Mouse (Mus musculus): ENCODE measurements around the gene Prr14l. TPM values are rescaled to one million over a fixed set of nuclear protein-coding genes. Genes with fewer than 3 reads are reported as not detected.

Gene Prr14l
- polyA plus RNA-seq, 1 experiment from 2014 or later = 8.8 TPM

- Histone ChIP-seq H3K4me2 (replicated peaks; ENCODE audit: low read depth) (no peak overlapping the region), H3K27ac (replicated peaks) (no peak overlapping the region), H3K36me3 (ENCODE audit: control insufficient read depth, insufficient read depth, low read length) (no peaks in the 10 kb centered on the region), H3K4me3 (ENCODE audit: low read depth, low read length) (no peak overlapping the region), H3K9me3 (ENCODE audit: control insufficient read depth, low read length) (no peaks in the 10 kb centered on the region), H3K4me1 (replicated peaks; ENCODE audit: control insufficient read depth, insufficient read depth) (no peaks in the 10 kb centered on the region), H3K9ac (ENCODE audit: low read length) (no peak overlapping the region), H3K27me3 (ENCODE audit: control insufficient read depth, insufficient read depth, low read length) (no peaks in the 10 kb centered on the region)
- TF ChIP-seq EP300 (optimal IDR thresholded peaks at IDR 0.05) (no peak), CTCF (IDR thresholded peaks at IDR 0.05; ENCODE audit: low read depth) (no peak)
- DNase-seq (ENCODE audit: low spot score) (no peak), ATAC-seq (ENCODE audit: low FRiP score, low TSS enrichment) (no peak)
- WGBS = 89% methylated on average over 5 of the region's 5 CpGs
These were observed 72.5 kb downstream of the Prr14l start for GRCm38 (mm10) chr5:32781596-32781995.

DNA sequence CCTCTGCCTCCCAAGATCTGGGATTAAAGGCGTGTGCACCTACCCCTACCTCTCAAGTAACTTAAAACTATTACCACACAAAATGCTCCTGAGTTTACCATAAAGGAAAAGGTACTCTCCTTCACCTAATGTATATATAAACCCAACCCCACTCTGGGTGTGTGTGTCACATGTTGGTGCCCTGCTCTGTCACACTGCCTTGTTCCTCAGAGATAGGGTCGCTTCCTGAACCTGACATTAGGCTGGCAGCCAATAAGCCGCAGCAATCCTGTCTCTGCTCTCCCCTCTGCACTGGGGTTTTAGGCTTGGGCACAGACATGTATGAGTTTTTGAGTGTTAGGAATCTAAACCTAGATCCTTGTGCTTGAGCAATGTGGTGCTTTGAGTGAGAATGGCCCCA, 75.9 kb downstream of the Prr14l start:
- DNase-seq (ENCODE audit: low spot score) = no peak

GRCm38 (mm10) chr5:32772361-32772760, 81.7 kb downstream of the Prr14l start:
- ATAC-seq (ENCODE audit: low FRiP score, low TSS enrichment) = no peak
- no peaks in the 10 kb centered on the region for H3K4me1 ChIP-seq (replicated peaks; ENCODE audit: control insufficient read depth, insufficient read depth)
- no peaks in the 10 kb centered on the region for H3K27me3 ChIP-seq (ENCODE audit: control insufficient read depth, insufficient read depth, low read length)
- H3K4me3 ChIP-seq (ENCODE audit: low read depth, low read length) = no peak overlapping the region
- 83% methylated on average over 2 of the region's 2 CpGs for WGBS
- no peak for TF ChIP-seq CTCF (IDR thresholded peaks at IDR 0.05; ENCODE audit: low read depth)
- TF ChIP-seq EP300 (optimal IDR thresholded peaks at IDR 0.05) = no peak
- no peak overlapping the region for H3K9ac ChIP-seq (ENCODE audit: low read length)
- DNase-seq (ENCODE audit: low spot score) = no peak
- H3K36me3 ChIP-seq (ENCODE audit: control insufficient read depth, insufficient read depth, low read length) = peaks cover 10% of the 10 kb centered on the region; the same call in 1 of the 2 replicates
- no peaks in the 10 kb centered on the region for H3K9me3 ChIP-seq (ENCODE audit: control insufficient read depth, low read length)
- H3K4me2 ChIP-seq (replicated peaks; ENCODE audit: low read depth) = no peak overlapping the region
- H3K27ac ChIP-seq (replicated peaks) = no peak overlapping the region

More for the DNA sequence above, 75.9 kb downstream of the Prr14l start:
- TF ChIP-seq CTCF (IDR thresholded peaks at IDR 0.05; ENCODE audit: low read depth) (no peak), EP300 (optimal IDR thresholded peaks at IDR 0.05) (no peak)
- no peak overlapping the region for H3K9ac ChIP-seq (ENCODE audit: low read length)
- no peak overlapping the region for H3K4me2 ChIP-seq (replicated peaks; ENCODE audit: low read depth)
- H3K27me3 ChIP-seq (ENCODE audit: control insufficient read depth, insufficient read depth, low read length) = no peaks in the 10 kb centered on the region
- H3K4me3 ChIP-seq (ENCODE audit: low read depth, low read length) = no peak overlapping the region
- WGBS = 82% methylated on average over 3 of the region's 3 CpGs
- H3K4me1 ChIP-seq (replicated peaks; ENCODE audit: control insufficient read depth, insufficient read depth) = no peaks in the 10 kb centered on the region
- H3K9me3 ChIP-seq (ENCODE audit: control insufficient read depth, low read length) = no peaks in the 10 kb centered on the region
- H3K36me3 ChIP-seq (ENCODE audit: control insufficient read depth, insufficient read depth, low read length) = peaks cover 7% of the 10 kb centered on the region; the same call in 1 of the 2 replicates
- no peak overlapping the region for H3K27ac ChIP-seq (replicated peaks)
- ATAC-seq (ENCODE audit: low FRiP score, low TSS enrichment) = no peak

- no peaks in the 10 kb centered on the region for H3K36me3 ChIP-seq (ENCODE audit: control insufficient read depth, insufficient read depth, low read length)
- DNase-seq (ENCODE audit: low spot score) (no peak), ATAC-seq (ENCODE audit: low FRiP score, low TSS enrichment) (no peak)
- no peak for TF ChIP-seq EP300 (optimal IDR thresholded peaks at IDR 0.05)
- no peak for TF ChIP-seq CTCF (IDR thresholded peaks at IDR 0.05; ENCODE audit: low read depth)
- no peak overlapping the region for H3K4me3 ChIP-seq (ENCODE audit: low read depth, low read length)
- no peak overlapping the region for H3K27ac ChIP-seq (replicated peaks)
- no peak overlapping the region for H3K9ac ChIP-seq (ENCODE audit: low read length)
- no peaks in the 10 kb centered on the region for H3K4me1 ChIP-seq (replicated peaks; ENCODE audit: control insufficient read depth, insufficient read depth)
- no peak overlapping the region for H3K4me2 ChIP-seq (replicated peaks; ENCODE audit: low read depth)
- WGBS = 91% methylated on average over 4 of the region's 4 CpGs
- H3K27me3 ChIP-seq (ENCODE audit: control insufficient read depth, insufficient read depth, low read length) = no peaks in the 10 kb centered on the region
- no peaks in the 10 kb centered on the region for H3K9me3 ChIP-seq (ENCODE audit: control insufficient read depth, low read length)
These were observed 86.3 kb downstream of the Prr14l start for GRCm38 (mm10) chr5:32767636-32768373.

DNA sequence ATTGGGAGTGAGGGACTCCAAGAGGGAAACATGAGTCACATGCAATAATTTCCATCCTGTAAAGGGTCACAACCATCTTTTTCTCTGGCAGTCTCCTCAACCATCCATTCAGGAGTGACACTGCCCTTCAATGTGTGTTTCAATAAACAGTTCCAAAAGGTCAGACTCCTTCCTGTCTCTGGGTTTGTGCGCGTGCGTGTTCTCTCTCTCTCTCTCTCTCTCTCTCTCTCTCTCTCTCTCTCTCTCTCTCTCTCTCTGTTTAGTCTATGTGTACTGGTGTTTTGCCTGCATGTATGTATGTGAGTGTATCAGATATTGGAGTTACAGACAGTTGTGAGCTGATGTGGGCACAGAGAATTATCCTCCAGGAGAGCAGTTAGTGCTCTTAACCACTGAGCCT, 87.1 kb downstream of the Prr14l start:
- Histone ChIP-seq H3K36me3 (ENCODE audit: control insufficient read depth, insufficient read depth, low read length) (no peaks in the 10 kb centered on the region), H3K4me2 (replicated peaks; ENCODE audit: low read depth) (no peak overlapping the region), H3K4me1 (replicated peaks; ENCODE audit: control insufficient read depth, insufficient read depth) (no peaks in the 10 kb centered on the region), H3K9ac (ENCODE audit: low read length) (no peak overlapping the region), H3K27ac (replicated peaks) (no peak overlapping the region), H3K27me3 (ENCODE audit: control insufficient read depth, insufficient read depth, low read length) (no peaks in the 10 kb centered on the region), H3K9me3 (ENCODE audit: control insufficient read depth, low read length) (no peaks in the 10 kb centered on the region), H3K4me3 (ENCODE audit: low read depth, low read length) (no peak overlapping the region)
- 63% methylated on average over 3 of the region's 3 CpGs for WGBS
- no peak for ATAC-seq (ENCODE audit: low FRiP score, low TSS enrichment)
- DNase-seq (ENCODE audit: low spot score) = no peak
- TF ChIP-seq CTCF (IDR thresholded peaks at IDR 0.05; ENCODE audit: low read depth) (no peak), EP300 (optimal IDR thresholded peaks at IDR 0.05) (no peak)

DNA sequence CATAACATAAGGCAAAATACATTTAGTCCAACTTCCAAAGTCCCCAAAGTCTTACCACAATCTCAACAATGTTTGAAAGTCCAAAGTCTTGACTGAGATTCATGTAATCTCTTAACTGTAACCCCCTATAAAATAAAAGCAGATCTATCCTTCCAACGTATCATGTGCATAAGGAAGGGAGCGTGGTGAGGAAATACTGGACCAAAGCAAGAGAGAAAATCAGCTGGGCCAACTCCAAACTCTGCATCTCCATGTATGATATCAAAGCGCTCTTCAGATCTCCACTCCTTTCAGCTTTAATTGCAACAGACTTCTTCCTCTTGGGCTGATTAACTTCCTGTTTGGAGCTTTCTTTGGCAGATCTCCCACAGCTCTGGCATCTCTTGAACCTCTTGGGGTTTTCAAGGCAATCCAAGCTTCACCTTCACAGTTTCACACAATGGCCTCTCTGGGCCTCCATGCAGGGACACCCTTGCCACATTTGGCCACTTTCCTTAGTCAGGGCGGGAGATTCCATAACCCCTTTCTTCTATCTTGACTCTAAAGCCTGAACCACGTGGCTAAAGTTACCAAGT, 92.4 kb downstream of the Prr14l start:
- H3K36me3 ChIP-seq (ENCODE audit: control insufficient read depth, insufficient read depth, low read length) = no peaks in the 10 kb centered on the region
- H3K9me3 ChIP-seq (ENCODE audit: control insufficient read depth, low read length) = no peaks in the 10 kb centered on the region
- H3K4me1 ChIP-seq (replicated peaks; ENCODE audit: control insufficient read depth, insufficient read depth) = no peaks in the 10 kb centered on the region
- H3K9ac ChIP-seq (ENCODE audit: low read length) = no peak overlapping the region
- H3K4me3 ChIP-seq (ENCODE audit: low read depth, low read length) = no peak overlapping the region
- no peaks in the 10 kb centered on the region for H3K27me3 ChIP-seq (ENCODE audit: control insufficient read depth, insufficient read depth, low read length)
- ATAC-seq (ENCODE audit: low FRiP score, low TSS enrichment) (no peak), DNase-seq (ENCODE audit: low spot score) (no peak)
- TF ChIP-seq EP300 (optimal IDR thresholded peaks at IDR 0.05) (no peak), CTCF (IDR thresholded peaks at IDR 0.05; ENCODE audit: low read depth) (no peak)
- no peak overlapping the region for H3K4me2 ChIP-seq (replicated peaks; ENCODE audit: low read depth)
- no peak overlapping the region for H3K27ac ChIP-seq (replicated peaks)
- WGBS = 85% methylated on average over 5 of the region's 5 CpGs

Measured in stomach, postnatal 0 days (tissue).